Mouse (Mus musculus): ENCODE data around the gene Pkp1.

GRCm38 (mm10) chr1:135868570-135868969, 50.4 kb downstream of the Pkp1 start:
- TF ChIP-seq CTCF (IDR thresholded peaks at IDR 0.05; ENCODE audit: extremely low read depth, insufficient read depth, insufficient read length, insufficient replicate concordance) (no peak), POLR2A (IDR thresholded peaks at IDR 0.05; ENCODE audit: low read depth, low read length) (no peak)

All from spleen, adult 2 months (tissue).